Mouse (Mus musculus) cerebellum, adult 11-12 months (tissue): ENCODE data around the gene Akirin1.

Experiments used
- DNase-seq: peaks from one replicate; pipeline ENCODE4 v3.0.0; 2022

The Akirin1 gene

GRCm38 (mm10) chr4:123750152-123750651, at the start of gene Akirin1:
Gene Akirin1 (minus strand): TSS chr4:123750345.
- DNase-seq: peak; percentile 98

- peak; percentile 44 for DNase-seq
These were observed 47.7 kb upstream of the Akirin1 start for GRCm38 (mm10) chr4:123797856-123798255.

GRCm38 (mm10) chr4:123797403-123797802, 47.3 kb upstream of the Akirin1 start:
- no peak for DNase-seq

GRCm38 (mm10) chr4:123795057-123795456, 44.9 kb upstream of the Akirin1 start:
- no peak for DNase-seq

GRCm38 (mm10) chr4:123793136-123793535, 43.0 kb upstream of the Akirin1 start:
- no peak for DNase-seq

- DNase-seq: no peak
These were observed 42.5 kb upstream of the Akirin1 start for GRCm38 (mm10) chr4:123792666-123793065.

GRCm38 (mm10) chr4:123787191-123787985, 37.2 kb upstream of the Akirin1 start, which contains the start of gene Rhbdl2:
Gene Rhbdl2 (plus strand): TSS chr4:123787874.
- peak; percentile 61 for DNase-seq

GRCm38 (mm10) chr4:123768234-123768633, 18.1 kb upstream of the Akirin1 start:
- no peak for DNase-seq

- no peak for DNase-seq
These were observed 17.7 kb upstream of the Akirin1 start for GRCm38 (mm10) chr4:123767807-123768206.

- DNase-seq: no peak
These were observed 14.9 kb upstream of the Akirin1 start for GRCm38 (mm10) chr4:123765071-123765470.

- no peak for DNase-seq
These were observed 8.2 kb upstream of the Akirin1 start for GRCm38 (mm10) chr4:123758306-123758705.

- peak; percentile 45 for DNase-seq
These were observed 665 bp upstream of the Akirin1 start for GRCm38 (mm10) chr4:123750707-123751312.

- DNase-seq: peak; percentile 64
These were observed 538 bp downstream of the Akirin1 start for GRCm38 (mm10) chr4:123749484-123750130.

- no peak for DNase-seq
These were observed 1.3 kb downstream of the Akirin1 start for GRCm38 (mm10) chr4:123748726-123749415.

- no peak for DNase-seq
These were observed 4.8 kb downstream of the Akirin1 start for GRCm38 (mm10) chr4:123745221-123745775.

- no peak for DNase-seq
These were observed 7.3 kb downstream of the Akirin1 start for GRCm38 (mm10) chr4:123742891-123743290.

- no peak for DNase-seq
These were observed 11.4 kb downstream of the Akirin1 start for GRCm38 (mm10) chr4:123738708-123739107.

GRCm38 (mm10) chr4:123733532-123733931, 16.6 kb downstream of the Akirin1 start:
- DNase-seq: no peak

- no peak for DNase-seq
These were observed 17.2 kb downstream of the Akirin1 start for GRCm38 (mm10) chr4:123732921-123733320.

- peak; percentile 85 for DNase-seq
These were observed 17.8 kb downstream of the Akirin1 start for GRCm38 (mm10) chr4:123732163-123732910.

- DNase-seq: no peak
These were observed 28.4 kb downstream of the Akirin1 start for GRCm38 (mm10) chr4:123721761-123722160.

- no peak for DNase-seq
These were observed 31.7 kb downstream of the Akirin1 start for GRCm38 (mm10) chr4:123718434-123718780.
